Mouse (Mus musculus) monocyte, adult 2 months (primary cell): ENCODE results near the gene Cdhr5.

Experiments used
- DNase-seq, 2 experiments: peaks; one replicate each; pipeline ENCODE4 v3.0.0; 2022; ENCODE audit warnings: low spot score in 2 of 2, low read depth in 1 of 2

Gene Cdhr5

GRCm38 (mm10) chr7:141276546-141276945 is at the start of gene Cdhr5:
Cdhr5 (minus strand) TSS chr7:141276786.
- no peak for DNase-seq

- DNase-seq, result no peak
Measured at GRCm38 (mm10) chr7:141324686-141325085, 48.1 kb upstream of the Cdhr5 start.

DNA sequence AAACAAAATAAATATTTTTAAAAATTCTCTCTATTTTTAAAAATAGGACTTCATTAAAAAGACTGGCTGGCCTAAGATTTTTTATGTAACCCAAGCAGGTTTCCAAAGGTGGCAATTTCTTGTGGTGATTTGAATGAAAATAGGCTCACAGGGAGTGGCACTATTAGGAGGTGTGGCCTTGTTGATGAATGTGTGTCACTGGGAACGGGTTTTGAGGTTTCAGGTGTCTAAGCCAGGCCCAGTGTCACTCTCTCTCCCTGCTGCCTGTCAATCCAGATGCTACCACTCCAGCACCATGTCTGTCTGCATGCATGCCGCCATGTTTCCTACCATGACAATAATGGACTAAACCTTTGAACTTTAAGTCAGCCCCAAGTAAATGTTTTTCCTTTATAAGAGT is 42.9 kb upstream of the Cdhr5 start:
- no peak for DNase-seq

DNA sequence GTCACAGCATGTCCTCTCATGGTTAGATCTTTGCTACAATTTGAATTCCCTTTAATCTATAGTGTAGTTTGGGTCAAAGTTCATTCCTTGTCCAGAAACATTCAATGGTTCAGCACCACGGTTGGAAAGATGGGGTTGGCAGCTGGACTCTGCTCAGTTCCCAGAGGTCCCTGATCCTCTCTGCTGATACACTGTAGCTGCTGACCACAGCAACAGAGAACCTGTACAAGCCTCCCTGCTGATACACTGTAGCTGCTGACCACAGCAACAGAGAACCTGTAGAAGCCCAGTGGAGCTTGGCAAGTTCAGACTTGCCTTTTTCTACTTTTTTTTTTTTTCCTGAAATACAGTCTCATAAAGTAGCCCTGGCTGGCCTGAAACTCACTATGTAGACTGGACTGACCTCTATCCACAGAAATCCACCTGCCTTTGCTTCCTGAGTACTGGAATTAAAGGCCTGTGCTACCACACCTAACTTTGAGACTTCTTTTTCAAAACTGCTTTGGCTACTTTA is 41.1 kb upstream of the Cdhr5 start:
- DNase-seq, result no peak

DNA sequence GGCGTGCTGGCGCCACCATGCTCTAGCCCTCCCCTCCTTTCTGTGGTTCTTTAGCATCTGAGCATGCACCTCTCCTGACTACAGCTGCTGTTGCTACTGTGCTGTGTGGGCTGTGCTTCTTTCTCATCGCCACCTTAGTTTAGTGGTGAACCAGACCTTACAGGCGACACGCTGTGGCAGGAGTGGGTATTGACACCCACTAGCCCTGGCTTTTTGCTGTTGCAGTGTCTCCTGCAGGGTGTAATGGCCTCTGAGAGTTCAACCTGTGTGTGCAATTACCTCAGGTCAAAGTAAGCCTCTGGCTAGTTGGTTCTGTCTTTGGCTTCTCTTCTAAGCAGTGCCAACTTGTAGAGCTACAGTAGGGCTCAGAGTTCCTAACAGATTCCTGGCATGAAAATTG is 39.4 kb upstream of the Cdhr5 start:
- peak in 1 of 2 experiments; percentile 32 for DNase-seq

DNA sequence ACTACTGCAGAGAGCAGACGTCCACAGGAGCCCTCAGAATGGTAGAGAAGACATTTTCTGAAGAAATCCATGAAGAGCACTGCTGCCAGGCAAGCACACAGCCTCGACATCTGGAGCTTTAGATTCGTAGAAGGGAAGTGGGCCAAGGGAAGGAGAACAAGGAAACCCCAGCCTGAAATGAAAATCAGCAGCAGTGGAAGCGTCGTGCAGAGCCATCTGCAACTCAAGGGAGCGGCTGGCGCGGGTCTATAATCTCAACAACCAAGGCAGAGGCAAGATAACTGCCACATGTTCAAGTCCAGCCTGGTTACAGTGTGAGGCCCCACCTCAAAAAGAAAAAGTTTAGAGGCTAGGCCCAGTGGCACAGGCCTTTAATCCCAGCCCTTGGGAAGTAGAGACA is 38.5 kb upstream of the Cdhr5 start:
- no peak for DNase-seq

- no peak for DNase-seq
Measured at GRCm38 (mm10) chr7:141314416-141314815, 37.8 kb upstream of the Cdhr5 start.

DNA sequence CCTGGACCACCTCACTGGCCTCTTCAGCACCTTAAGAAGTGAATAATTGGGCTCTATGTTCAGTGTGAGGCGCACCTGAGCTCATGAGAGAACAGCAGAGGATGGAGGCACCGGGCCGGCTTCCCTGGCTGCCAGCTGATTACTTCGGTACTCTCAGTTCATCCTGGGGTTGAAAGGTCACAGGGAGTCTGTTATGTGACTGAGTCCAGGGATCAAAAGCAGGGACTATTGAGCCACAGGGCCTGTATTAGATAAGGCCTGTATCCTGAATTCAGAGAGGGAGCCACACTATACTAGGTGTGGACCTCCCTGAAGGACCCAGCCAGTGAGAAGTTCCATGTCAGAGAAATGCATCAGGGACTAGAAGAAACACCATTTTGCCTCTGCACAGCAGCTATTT is 28.0 kb upstream of the Cdhr5 start:
- no peak for DNase-seq

DNA sequence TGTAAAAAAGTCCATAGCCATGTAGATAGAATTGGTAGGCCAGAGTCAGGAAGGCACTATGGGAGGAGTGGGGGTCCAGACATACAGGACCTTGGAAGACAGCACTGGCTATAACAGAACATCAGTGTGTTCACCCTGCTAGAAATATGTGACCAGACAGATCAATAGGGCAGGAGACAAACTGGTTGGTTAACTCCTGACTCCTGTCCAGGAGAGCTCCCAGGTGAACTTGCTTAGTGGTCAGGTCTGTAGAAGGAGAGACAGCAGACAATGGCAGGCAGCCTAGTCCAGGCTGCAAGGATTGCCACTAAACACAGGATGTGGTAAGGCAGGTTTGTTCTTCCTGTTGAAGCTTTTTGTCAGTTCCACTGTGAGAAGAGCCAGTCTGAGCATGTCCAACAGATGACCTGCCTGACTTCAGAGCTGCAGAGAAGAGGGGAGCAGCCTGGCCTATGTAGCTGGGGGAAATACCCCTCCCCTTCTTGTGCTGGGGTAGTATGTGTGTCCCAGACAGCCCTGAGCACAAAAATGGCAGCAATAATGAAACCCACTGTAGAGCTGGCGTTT is 26.2 kb upstream of the Cdhr5 start:
- DNase-seq, result no peak

GRCm38 (mm10) chr7:141301386-141301785 is 24.8 kb upstream of the Cdhr5 start:
- no peak for DNase-seq

GRCm38 (mm10) chr7:141299175-141299574 is 22.6 kb upstream of the Cdhr5 start:
- no peak for DNase-seq

GRCm38 (mm10) chr7:141297926-141298650 is 21.5 kb upstream of the Cdhr5 start:
- no peak for DNase-seq

- DNase-seq, result no peak
Measured at GRCm38 (mm10) chr7:141294479-141294878, 17.9 kb upstream of the Cdhr5 start.

DNA sequence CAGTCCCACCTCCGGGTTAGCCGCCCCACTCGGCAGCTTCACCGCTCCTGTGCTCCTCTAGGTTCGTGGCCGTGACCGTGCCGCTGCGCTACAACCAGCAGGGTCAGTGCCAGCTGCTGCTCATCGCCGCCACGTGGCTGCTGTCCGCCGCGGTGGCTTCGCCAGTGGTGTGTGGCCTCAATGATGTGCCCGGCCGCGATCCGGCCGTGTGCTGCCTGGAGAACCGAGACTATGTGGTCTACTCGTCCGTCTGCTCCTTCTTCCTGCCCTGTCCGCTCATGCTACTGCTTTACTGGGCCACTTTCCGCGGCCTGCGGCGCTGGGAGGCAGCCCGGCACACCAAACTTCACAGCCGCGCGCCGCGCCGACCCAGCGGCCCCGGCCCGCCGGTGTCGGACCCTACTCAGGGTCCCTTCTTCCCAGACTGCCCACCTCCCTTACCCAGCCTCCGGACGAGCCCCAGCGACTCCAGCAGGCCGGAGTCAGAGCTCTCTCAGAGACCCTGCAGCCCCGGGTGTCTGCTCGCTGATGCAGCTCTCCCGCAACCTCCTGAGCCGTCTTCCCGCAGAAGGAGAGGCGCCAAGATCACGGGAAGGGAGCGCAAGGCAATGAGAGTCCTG is 17.4 kb upstream of the Cdhr5 start:
- DNase-seq, result no peak

GRCm38 (mm10) chr7:141292583-141293388 is 16.2 kb upstream of the Cdhr5 start:
- no peak for DNase-seq

DNA sequence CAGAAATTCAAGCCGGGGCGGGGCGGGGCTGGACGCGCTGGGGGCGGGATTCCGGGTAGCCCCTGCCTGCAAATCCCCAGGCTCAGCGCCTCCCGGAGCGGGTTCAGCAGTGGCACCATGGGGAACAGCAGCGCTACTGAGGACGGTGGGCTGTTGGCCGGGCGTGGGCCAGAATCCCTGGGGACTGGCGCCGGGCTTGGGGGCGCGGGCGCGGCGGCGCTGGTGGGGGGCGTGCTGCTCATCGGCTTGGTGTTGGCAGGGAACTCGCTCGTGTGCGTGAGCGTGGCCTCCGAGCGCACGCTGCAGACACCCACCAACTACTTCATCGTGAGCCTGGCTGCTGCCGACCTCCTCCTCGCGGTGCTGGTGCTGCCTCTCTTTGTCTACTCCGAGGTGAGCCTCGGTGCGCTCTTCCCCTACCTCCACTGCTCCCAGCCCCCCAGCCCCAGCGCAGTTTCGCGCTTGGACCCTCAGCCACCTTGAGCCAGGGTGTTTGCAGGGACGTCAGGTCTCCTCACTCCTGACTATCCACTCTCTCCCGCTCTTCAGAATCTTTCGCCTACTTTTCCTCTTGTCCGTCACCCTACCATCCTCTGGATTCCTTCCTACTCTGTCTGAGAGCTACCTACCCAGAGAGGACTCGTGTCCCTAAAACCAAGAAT is 15.5 kb upstream of the Cdhr5 start, which contains the start of gene Drd4:
Gene Drd4, plus strand, starts transcription at position 86 of the 662 bp plus-strand sequence.
- DNase-seq, result no peak

GRCm38 (mm10) chr7:141288042-141288441 is 11.5 kb upstream of the Cdhr5 start:
- DNase-seq, result no peak

DNA sequence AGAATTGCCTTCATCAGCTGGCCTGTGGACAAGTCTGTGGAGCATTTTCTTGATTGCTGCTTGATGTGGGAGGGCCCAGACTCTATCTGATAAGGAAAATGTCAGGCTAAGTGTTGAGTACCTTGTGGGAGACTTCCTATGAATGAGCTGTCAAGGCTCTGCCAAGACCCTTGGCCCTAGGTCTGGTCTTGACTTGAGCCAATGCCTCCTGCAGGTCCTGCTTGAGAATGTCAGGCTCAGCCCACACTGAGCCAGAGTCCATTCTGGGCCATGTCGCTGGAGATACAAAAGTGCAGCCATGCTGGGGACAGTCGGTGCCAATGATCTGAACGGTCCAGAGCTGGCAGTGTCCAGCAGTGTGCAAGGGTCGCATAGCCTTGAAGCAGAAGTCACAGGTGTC is 6.2 kb upstream of the Cdhr5 start:
- no peak for DNase-seq

- no peak for DNase-seq
Measured at GRCm38 (mm10) chr7:141281442-141281841, 4.9 kb upstream of the Cdhr5 start.

DNA sequence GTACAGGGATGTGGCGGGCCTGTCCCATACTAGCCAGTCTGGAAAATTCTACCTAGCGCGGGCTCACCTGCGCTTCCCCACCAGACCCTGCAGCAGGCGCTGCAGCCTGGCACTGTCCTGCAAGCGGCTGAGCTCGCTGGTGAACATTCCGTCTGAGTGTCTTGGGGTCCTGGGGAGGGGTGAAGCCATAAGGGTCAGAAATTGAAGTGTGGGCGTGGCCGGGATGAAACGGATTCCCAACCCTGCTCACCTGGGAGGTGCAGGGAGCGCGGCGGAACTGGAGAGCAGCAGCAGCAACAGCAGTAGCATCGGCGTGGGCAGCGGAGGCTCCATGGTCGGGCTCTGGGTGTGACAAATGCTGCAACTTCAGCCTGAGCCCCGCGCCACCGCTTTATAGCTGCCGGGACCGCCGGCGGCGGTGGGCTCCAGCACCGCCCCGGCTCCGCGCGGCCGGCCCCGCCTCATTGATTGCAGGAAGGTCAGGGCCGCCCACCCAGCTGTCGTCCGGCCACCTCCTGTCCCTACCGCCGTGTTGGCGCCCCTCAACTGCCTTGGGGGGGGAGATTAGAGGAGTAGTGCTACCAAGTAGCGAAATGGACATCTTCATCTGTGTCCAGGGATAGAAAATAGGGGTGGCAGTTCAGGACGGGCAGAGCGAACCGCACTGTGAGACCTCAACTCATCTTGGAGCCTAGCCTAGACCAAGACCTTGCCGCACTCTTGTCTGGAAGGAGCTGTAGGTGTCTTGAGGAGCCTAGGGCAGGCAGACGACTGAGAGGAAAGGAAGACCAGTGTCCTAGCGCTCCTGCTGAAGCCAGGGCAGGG is 2.4 kb upstream of the Cdhr5 start, which contains the start of gene Sct:
Gene Sct, minus strand, starts transcription at position 368 of the 825 bp plus-strand sequence.
- DNase-seq, result no peak
